Mouse (Mus musculus): ENCODE data around the gene Arhgef5. TPM values are rescaled to one million over a fixed set of nuclear protein-coding genes. Genes with fewer than 3 reads are reported as not detected.

Gene Arhgef5
- polyA plus RNA-seq, 1 experiment: 35.2 TPM

GRCm38 (mm10) chr6:43312961-43313656 lies 47.7 kb downstream of the Arhgef5 start:
- Histone ChIP-seq H3K27me3 (replicated peaks; ENCODE audit: control insufficient read depth, insufficient read depth, low read length) (no peaks in the 10 kb centered on the region), H3K4me3 (ENCODE audit: insufficient read depth, low read depth, low read length) (no peak overlapping the region), H3K4me1 (ENCODE audit: control insufficient read depth, insufficient read depth, low read length) (no peaks in the 10 kb centered on the region), H3K36me3 (ENCODE audit: control insufficient read depth, insufficient read depth, low read length) (no peaks in the 10 kb centered on the region), H3K27ac (ENCODE audit: insufficient read depth, low read depth, low read length) (no peak overlapping the region; the same call in 1 of the 2 replicates)
- no peak for DNase-seq
- WGBS: 54% methylated on average over 8 of the region's 8 CpGs
- TF ChIP-seq POLR2A (IDR thresholded peaks at IDR 0.05; ENCODE audit: low read depth, low read length) (no peak), CTCF (conservative IDR thresholded peaks at IDR 0.05; ENCODE audit: insufficient read depth, insufficient read length, low read depth, low read length) (no peak)

DNA sequence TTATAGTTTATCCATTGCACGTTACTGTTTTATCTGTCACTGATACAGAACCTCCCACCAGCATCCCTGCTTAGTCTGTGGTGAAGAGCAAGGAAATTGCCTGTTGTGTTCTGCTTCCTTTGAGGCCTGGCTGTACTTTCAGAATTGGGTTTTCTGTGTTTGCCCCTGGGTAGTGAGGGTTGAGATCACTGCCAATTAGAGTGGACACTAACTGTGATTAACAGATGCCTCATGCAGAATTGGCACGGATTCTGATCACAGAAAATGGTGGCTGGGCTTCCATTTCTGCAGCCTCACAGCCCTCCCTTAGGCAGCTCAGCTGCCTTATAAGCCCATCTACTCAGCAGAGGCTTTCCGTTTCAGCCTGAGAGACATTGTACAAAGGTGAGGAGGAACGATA lies 68.1 kb downstream of the Arhgef5 start:
- no peak overlapping the region for H3K4me3 ChIP-seq (ENCODE audit: insufficient read depth, low read depth, low read length)
- no peak for TF ChIP-seq POLR2A (IDR thresholded peaks at IDR 0.05; ENCODE audit: low read depth, low read length)
- no peak for TF ChIP-seq CTCF (conservative IDR thresholded peaks at IDR 0.05; ENCODE audit: insufficient read depth, insufficient read length, low read depth, low read length)
- H3K4me1 ChIP-seq (ENCODE audit: control insufficient read depth, insufficient read depth, low read length): no peaks in the 10 kb centered on the region
- 71% methylated on average over 4 of the region's 4 CpGs for WGBS
- no peak overlapping the region for H3K27ac ChIP-seq (ENCODE audit: insufficient read depth, low read depth, low read length)
- H3K36me3 ChIP-seq (ENCODE audit: control insufficient read depth, insufficient read depth, low read length): no peaks in the 10 kb centered on the region
- no peaks in the 10 kb centered on the region for H3K27me3 ChIP-seq (replicated peaks; ENCODE audit: control insufficient read depth, insufficient read depth, low read length)
- DNase-seq: no peak

GRCm38 (mm10) chr6:43335619-43336234 lies 70.3 kb downstream of the Arhgef5 start:
- TF ChIP-seq POLR2A (IDR thresholded peaks at IDR 0.05; ENCODE audit: low read depth, low read length) (no peak), CTCF (conservative IDR thresholded peaks at IDR 0.05; ENCODE audit: insufficient read depth, insufficient read length, low read depth, low read length) (no peak)
- Histone ChIP-seq H3K4me1 (ENCODE audit: control insufficient read depth, insufficient read depth, low read length) (no peaks in the 10 kb centered on the region), H3K27ac (ENCODE audit: insufficient read depth, low read depth, low read length) (no peak overlapping the region), H3K36me3 (ENCODE audit: control insufficient read depth, insufficient read depth, low read length) (no peaks in the 10 kb centered on the region), H3K27me3 (replicated peaks; ENCODE audit: control insufficient read depth, insufficient read depth, low read length) (no peaks in the 10 kb centered on the region), H3K4me3 (ENCODE audit: insufficient read depth, low read depth, low read length) (no peak overlapping the region)
- WGBS: 69% methylated on average over 3 of the region's 3 CpGs
- no peak for DNase-seq

DNA sequence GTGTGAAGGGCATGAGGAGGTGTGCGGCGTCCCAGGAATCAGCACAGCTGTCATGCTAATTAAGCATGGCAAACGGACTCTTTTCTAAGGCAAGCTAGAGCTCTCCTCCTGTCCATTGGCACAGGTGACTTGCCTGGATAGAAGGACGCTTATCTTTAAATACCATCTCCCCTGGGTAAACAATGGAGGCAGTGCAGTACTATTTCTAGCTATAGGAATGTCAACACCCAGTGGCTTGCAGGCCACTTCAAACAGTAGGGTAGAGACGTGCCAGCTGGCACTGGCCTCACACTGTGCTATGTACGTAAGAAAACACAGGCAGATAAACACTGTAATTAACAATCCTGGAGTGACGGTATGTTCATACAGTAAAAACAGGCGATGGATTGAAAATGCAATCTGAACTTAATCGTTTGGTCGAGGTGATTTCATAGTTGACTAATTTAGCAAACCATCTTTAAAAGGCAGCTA lies 72.1 kb downstream of the Arhgef5 start:
- DNase-seq: peak; percentile 58
- no peak overlapping the region for H3K27ac ChIP-seq (ENCODE audit: insufficient read depth, low read depth, low read length)

DNA sequence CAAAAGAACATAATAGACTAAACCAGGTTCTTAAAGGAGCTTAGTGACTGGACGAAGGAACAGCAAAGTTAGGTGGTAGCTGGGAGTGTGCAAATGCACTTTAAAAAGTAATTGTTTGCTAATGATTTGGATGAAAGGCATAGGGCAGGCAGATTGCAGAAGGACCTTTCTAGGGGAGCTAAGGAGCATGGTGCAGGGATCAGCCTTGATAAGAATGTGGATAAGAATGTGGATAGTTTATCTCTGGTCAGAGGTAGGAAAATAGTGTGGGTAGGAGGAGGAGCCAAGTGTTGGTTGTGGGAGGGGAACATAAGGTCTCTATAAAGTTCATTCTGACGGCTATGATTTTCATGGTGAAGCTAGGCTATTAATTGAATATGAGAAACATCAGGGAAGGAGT lies 73.4 kb downstream of the Arhgef5 start:
- Histone ChIP-seq H3K4me3 (ENCODE audit: insufficient read depth, low read depth, low read length) (no peak overlapping the region), H3K36me3 (ENCODE audit: control insufficient read depth, insufficient read depth, low read length) (no peaks in the 10 kb centered on the region; the same call in 1 of the 2 replicates), H3K27me3 (replicated peaks; ENCODE audit: control insufficient read depth, insufficient read depth, low read length) (no peaks in the 10 kb centered on the region), H3K4me1 (ENCODE audit: control insufficient read depth, insufficient read depth, low read length) (no peaks in the 10 kb centered on the region), H3K27ac (ENCODE audit: insufficient read depth, low read depth, low read length) (no peak overlapping the region)
- TF ChIP-seq POLR2A (IDR thresholded peaks at IDR 0.05; ENCODE audit: low read depth, low read length) (no peak), CTCF (conservative IDR thresholded peaks at IDR 0.05; ENCODE audit: insufficient read depth, insufficient read length, low read depth, low read length) (no peak)
- DNase-seq: no peak
- WGBS: 67% methylated on average over 2 of the region's 2 CpGs

More for the DNA sequence above, 72.1 kb downstream of the Arhgef5 start:
- H3K27me3 ChIP-seq (replicated peaks; ENCODE audit: control insufficient read depth, insufficient read depth, low read length): no peaks in the 10 kb centered on the region
- H3K36me3 ChIP-seq (ENCODE audit: control insufficient read depth, insufficient read depth, low read length): no peaks in the 10 kb centered on the region
- no peak overlapping the region for H3K4me3 ChIP-seq (ENCODE audit: insufficient read depth, low read depth, low read length)
- no peaks in the 10 kb centered on the region for H3K4me1 ChIP-seq (ENCODE audit: control insufficient read depth, insufficient read depth, low read length)
- WGBS: 36% methylated on average over 10 of the region's 10 CpGs
- TF ChIP-seq POLR2A (IDR thresholded peaks at IDR 0.05; ENCODE audit: low read depth, low read length): no peak
- TF ChIP-seq CTCF (conservative IDR thresholded peaks at IDR 0.05; ENCODE audit: insufficient read depth, insufficient read length, low read depth, low read length): no peak

Other genes starting within 250 kb of the Arhgef5 start
- gene Olfr441, start 159.2 kb upstream of the Arhgef5 start, polyA plus RNA-seq (2012; rRNA removed): not detected in 2 replicates
- gene Olfr237-ps1, start 119.0 kb upstream of the Arhgef5 start, polyA plus RNA-seq (2012; rRNA removed): not detected in 2 replicates
- not detected in 2 replicates for gene Olfr437, start 102.3 kb upstream of the Arhgef5 start, polyA plus RNA-seq (2012; rRNA removed)
- not detected in 2 replicates for gene Olfr13, start 93.4 kb upstream of the Arhgef5 start, polyA plus RNA-seq (2012; rRNA removed)
- gene Olfr435, start 68.4 kb upstream of the Arhgef5 start, polyA plus RNA-seq (2012; rRNA removed): not detected in 2 replicates
- gene Olfr434, start 52.6 kb upstream of the Arhgef5 start, polyA plus RNA-seq (2012; rRNA removed): not detected in 2 replicates
- gene Olfr47, start 34.1 kb upstream of the Arhgef5 start, polyA plus RNA-seq (2012; rRNA removed): not detected in 2 replicates
- 0.10 and 0.19 TPM in 2 replicates for gene Nobox, start 44.0 kb downstream of the Arhgef5 start, polyA plus RNA-seq (2012; rRNA removed)

Measured in kidney, adult 2 months (tissue).